Mouse (Mus musculus) WW6 (cell line): ENCODE measurements at regions not wholly inside any gene's neighbourhood (a gene's known extent, or its start where the extent isn't known, plus 50 kb on each side); places are given as distances from the start of the nearest gene placed in this dataset.

ENCODE experiments used
- DNase-seq: peaks from one replicate; pipeline ENCODE4 v3.0.0-alpha.2; 2013; ENCODE audit warnings: low read depth, low spot score

- no peak for DNase-seq
These were observed 202.4 kb upstream of the Prdm1 start for GRCm38 (mm10) chr10:44730721-44731120.

- DNase-seq: no peak
These were observed 200.7 kb upstream of the Prdm1 start for GRCm38 (mm10) chr10:44728963-44729362.

GRCm38 (mm10) chr10:44724575-44724974, 196.3 kb upstream of the Prdm1 start:
- DNase-seq: no peak

- no peak for DNase-seq
These were observed 195.5 kb upstream of the Prdm1 start for GRCm38 (mm10) chr10:44723845-44724244.

- DNase-seq: no peak
These were observed 195.0 kb upstream of the Prdm1 start for GRCm38 (mm10) chr10:44723321-44723720.

- DNase-seq: no peak
These were observed 193.4 kb upstream of the Prdm1 start for GRCm38 (mm10) chr10:44721670-44722069.

- no peak for DNase-seq
These were observed 188.3 kb upstream of the Prdm1 start for GRCm38 (mm10) chr10:44716612-44717011.

- no peak for DNase-seq
These were observed 187.6 kb upstream of the Prdm1 start for GRCm38 (mm10) chr10:44715902-44716301.

GRCm38 (mm10) chr10:44708830-44709229, 180.5 kb upstream of the Prdm1 start:
- no peak for DNase-seq

- DNase-seq: no peak
These were observed 175.8 kb upstream of the Prdm1 start for GRCm38 (mm10) chr10:44704143-44704542.

GRCm38 (mm10) chr10:44702108-44702507, 173.8 kb upstream of the Prdm1 start:
- DNase-seq: no peak

GRCm38 (mm10) chr10:44699988-44700537, 171.8 kb upstream of the Prdm1 start:
- DNase-seq: no peak

- no peak for DNase-seq
These were observed 169.7 kb upstream of the Prdm1 start for GRCm38 (mm10) chr10:44697966-44698365.

GRCm38 (mm10) chr10:44696973-44697372, 168.7 kb upstream of the Prdm1 start:
- DNase-seq: no peak

- no peak for DNase-seq
These were observed 163.5 kb upstream of the Prdm1 start for GRCm38 (mm10) chr10:44691590-44692327.

GRCm38 (mm10) chr10:44688555-44688954, 160.3 kb upstream of the Prdm1 start:
- DNase-seq: no peak

- no peak for DNase-seq
These were observed 157.8 kb upstream of the Prdm1 start for GRCm38 (mm10) chr10:44686055-44686454.

- DNase-seq: peak; percentile 24
These were observed 156.9 kb upstream of the Prdm1 start for GRCm38 (mm10) chr10:44685215-44685614.

- no peak for DNase-seq
These were observed 148.2 kb upstream of the Prdm1 start for GRCm38 (mm10) chr10:44676506-44676905.

GRCm38 (mm10) chr10:44665509-44666144, 137.3 kb upstream of the Prdm1 start:
- no peak for DNase-seq

- no peak for DNase-seq
These were observed 131.2 kb upstream of the Prdm1 start for GRCm38 (mm10) chr10:44659499-44659898.

- DNase-seq: no peak
These were observed 125.5 kb upstream of the Prdm1 start for GRCm38 (mm10) chr10:44653761-44654160.

GRCm38 (mm10) chr10:44647021-44647420, 118.7 kb upstream of the Prdm1 start:
- no peak for DNase-seq
